7 mouse cellular contexts compared by ENCODE assay signal in the genomic region with DNA sequence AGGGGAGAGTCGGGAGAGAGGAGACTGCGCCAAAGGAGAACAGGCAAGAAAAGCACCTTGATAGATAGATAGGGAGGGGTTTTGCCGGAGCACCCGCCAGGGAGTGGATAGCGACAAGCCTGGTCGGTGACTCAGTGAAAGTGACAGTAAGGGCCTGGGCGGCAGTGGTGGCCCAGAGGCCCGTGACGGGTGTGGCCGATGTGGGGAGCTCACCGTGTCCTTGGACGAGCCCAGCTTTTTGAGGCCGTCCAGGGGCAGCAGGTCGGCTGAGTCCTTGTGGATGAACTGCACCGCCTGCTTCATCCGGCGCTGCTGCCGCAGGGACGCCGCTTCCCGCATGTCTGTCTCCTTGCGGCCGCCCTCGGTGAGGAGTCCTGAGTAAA. TPM values are rescaled to one million over a fixed set of nuclear protein-coding genes. Genes with fewer than 3 reads are reported as not detected.
DNase-seq lines count a peak whose midpoint lies in the region; ATAC-seq lines count a peak whose summit lies in the region.

No protein-coding gene starts in this region.

- H3K4me3 ChIP-seq in lung, embryonic 16.5 days (ENCODE audit: low read length) = peak overlapping the region; percentile 55
- peak overlapping the region; percentile 43 for H3K4me3 ChIP-seq in embryonic facial prominence, embryonic 11.5 days (ENCODE audit: low read depth, low read length)
- H3K4me3 ChIP-seq in hindbrain, embryonic 15.5 days = peak overlapping the region; percentile 68
- H3K4me3 ChIP-seq in midbrain, embryonic 12.5 days = peak overlapping the region; percentile 59

- peak overlapping the region; percentile 97 for H3K4me2 ChIP-seq in lung, embryonic 16.5 days (ENCODE audit: low read depth, low read length)
- peak overlapping the region; percentile 94 for H3K4me2 ChIP-seq in embryonic facial prominence, embryonic 11.5 days (ENCODE audit: low read depth, low read length)
- H3K4me2 ChIP-seq in hindbrain, embryonic 15.5 days = peak overlapping the region; percentile 96
- peak overlapping the region; percentile 99 for H3K4me2 ChIP-seq in midbrain, embryonic 12.5 days (replicated peaks)

- under 1% methylated on average over 24 of the region's 24 CpGs for WGBS in lung, embryonic 16.5 days
- whole genome bisulfite sequencing in embryonic facial prominence, embryonic 11.5 days = 2% methylated on average over 24 of the region's 24 CpGs
- WGBS in hindbrain, embryonic 15.5 days = under 1% methylated on average over 24 of the region's 24 CpGs
- WGBS in midbrain, embryonic 12.5 days = 4% methylated on average over 18 of the region's 24 CpGs

- no peaks in the 10 kb centered on the region for H3K36me3 ChIP-seq in lung, embryonic 16.5 days (ENCODE audit: control insufficient read depth, insufficient read depth, low read length)
- no peaks in the 10 kb centered on the region for H3K36me3 ChIP-seq in embryonic facial prominence, embryonic 11.5 days (replicated peaks; ENCODE audit: control insufficient read depth, insufficient read depth, low read depth, low read length)
- no peaks in the 10 kb centered on the region for H3K36me3 ChIP-seq in hindbrain, embryonic 15.5 days
- H3K36me3 ChIP-seq in midbrain, embryonic 12.5 days = no peaks in the 10 kb centered on the region

- no peak for DNase-seq in lung, postnatal 10 days
- DNase-seq in embryonic facial prominence, embryonic 11.5 days (ENCODE audit: low spot score) = no peak
- DNase-seq in thymus, postnatal 0 days (ENCODE audit: low spot score) = no peak
- no peak for DNase-seq in gastrocnemius, postnatal 14 days

- H3K27ac ChIP-seq in lung, embryonic 16.5 days (ENCODE audit: low read length) = no peak overlapping the region
- no peak overlapping the region for H3K27ac ChIP-seq in embryonic facial prominence, embryonic 11.5 days (replicated peaks; ENCODE audit: low read depth, low read length)
- H3K27ac ChIP-seq in hindbrain, embryonic 15.5 days (replicated peaks) = no peak overlapping the region
- no peak overlapping the region for H3K27ac ChIP-seq in midbrain, embryonic 12.5 days (replicated peaks)

- no peaks in the 10 kb centered on the region for H3K9me3 ChIP-seq in lung, embryonic 16.5 days (ENCODE audit: control insufficient read depth, low read length)
- H3K9me3 ChIP-seq in embryonic facial prominence, embryonic 11.5 days (replicated peaks; ENCODE audit: control insufficient read depth, low read length) = no peaks in the 10 kb centered on the region
- no peaks in the 10 kb centered on the region for H3K9me3 ChIP-seq in hindbrain, embryonic 15.5 days
- H3K9me3 ChIP-seq in midbrain, embryonic 12.5 days = no peaks in the 10 kb centered on the region

- H3K4me1 ChIP-seq in lung, embryonic 16.5 days (replicated peaks; ENCODE audit: control insufficient read depth, insufficient read depth, low read length) = peaks cover 9% of the 10 kb centered on the region; the same call in 1 of the 2 replicates
- peaks cover 2% of the 10 kb centered on the region for H3K4me1 ChIP-seq in embryonic facial prominence, embryonic 11.5 days (ENCODE audit: control insufficient read depth, insufficient read depth, low read length)
- H3K4me1 ChIP-seq in hindbrain, embryonic 15.5 days (replicated peaks) = peaks cover 19% of the 10 kb centered on the region
- H3K4me1 ChIP-seq in midbrain, embryonic 12.5 days = peaks cover 13% of the 10 kb centered on the region

- H3K27me3 ChIP-seq in lung, embryonic 16.5 days (ENCODE audit: control insufficient read depth, insufficient read depth, low read depth, low read length) = peaks cover 45% of the 10 kb centered on the region
- H3K27me3 ChIP-seq in embryonic facial prominence, embryonic 11.5 days (ENCODE audit: control insufficient read depth, insufficient read depth, low read length) = peaks cover 21% of the 10 kb centered on the region
- H3K27me3 ChIP-seq in hindbrain, embryonic 15.5 days = peaks cover 21% of the 10 kb centered on the region
- peaks cover 45% of the 10 kb centered on the region for H3K27me3 ChIP-seq in midbrain, embryonic 12.5 days

- H3K9ac ChIP-seq in lung, embryonic 16.5 days (ENCODE audit: low read length) = peak overlapping the region; percentile 54
- H3K9ac ChIP-seq in embryonic facial prominence, embryonic 11.5 days (replicated peaks; ENCODE audit: low read length) = no peak overlapping the region
- peak overlapping the region; percentile 58 for H3K9ac ChIP-seq in hindbrain, embryonic 15.5 days
- peak overlapping the region; percentile 64 for H3K9ac ChIP-seq in midbrain, embryonic 12.5 days (replicated peaks)

- intact Hi-C loops in gastrocnemius, postnatal 14 days (cut with DNase I; ENCODE audit: low total_unique reads) = no loop called here

- peak; percentile 66 for ATAC-seq in lung, embryonic 16.5 days (ENCODE audit: low read depth)
- peak; percentile 61 for ATAC-seq in embryonic facial prominence, embryonic 11.5 days (replicated peaks; ENCODE audit: insufficient number of reproducible peaks, low FRiP score, low TSS enrichment, low read depth)
- ATAC-seq in hindbrain, embryonic 15.5 days (ENCODE audit: low FRiP score, low read depth) = peak; percentile 71
- ATAC-seq in midbrain, embryonic 12.5 days (ENCODE audit: low FRiP score, low read depth) = peak; percentile 69

RNA-seq across cellular contexts. Expression of a gene that starts 0.7 kb away (rescaled TPM):
- polyA plus RNA-seq in lung, embryonic 16.5 days (2015; fragmentation: Nextera tagmentation; extraction: Ambion mirVana) = 0.34 and 0.55 TPM in 2 replicates
- polyA plus RNA-seq in embryonic facial prominence, embryonic 11.5 days (2014; fragmentation: Nextera tagmentation; extraction: Ambion mirVana) = 0.35 and 1.4 TPM in 2 replicates
- polyA plus RNA-seq in hindbrain, embryonic 15.5 days (2015; fragmentation: Nextera tagmentation; extraction: Ambion mirVana) = 11.9 and 13.4 TPM in 2 replicates
- polyA plus RNA-seq in midbrain, embryonic 12.5 days (2016; fragmentation: Nextera tagmentation; extraction: Ambion mirVana) = 1.8 and 1.9 TPM in 2 replicates
- polyA plus RNA-seq in thymus, postnatal 0 days (2015; fragmentation: Nextera tagmentation; extraction: Ambion mirVana) = 0.15 and 0.30 TPM in 2 replicates
- total RNA-seq in gastrocnemius, postnatal 14 days (2021) = under 1 TPM in 1 of 2 experiments, not detected in 1; 0.08 TPM

RNA-seq across cellular contexts. Expression of a gene that starts 28.4 kb away (rescaled TPM):
- polyA plus RNA-seq in lung, embryonic 16.5 days (2015; fragmentation: Nextera tagmentation; extraction: Ambion mirVana) = 66.8 and 71.4 TPM in 2 replicates
- 36.6 and 38.4 TPM in 2 replicates for polyA plus RNA-seq in embryonic facial prominence, embryonic 11.5 days (2014; fragmentation: Nextera tagmentation; extraction: Ambion mirVana)
- 124 and 126 TPM in 2 replicates for polyA plus RNA-seq in hindbrain, embryonic 15.5 days (2015; fragmentation: Nextera tagmentation; extraction: Ambion mirVana)
- polyA plus RNA-seq in midbrain, embryonic 12.5 days (2016; fragmentation: Nextera tagmentation; extraction: Ambion mirVana) = 62.3 and 64.5 TPM in 2 replicates
- 70.3 and 74.9 TPM in 2 replicates for polyA plus RNA-seq in thymus, postnatal 0 days (2015; fragmentation: Nextera tagmentation; extraction: Ambion mirVana)
- 10 to 100 TPM; 25.2 to 26.2 TPM for total RNA-seq in gastrocnemius, postnatal 14 days (2021)

RNA-seq across cellular contexts. Expression of a gene that starts 49.6 kb away (rescaled TPM):
- 0.60 TPM in 1 of 2 replicates, not detected in the other for polyA plus RNA-seq in lung, embryonic 16.5 days (2015; fragmentation: Nextera tagmentation; extraction: Ambion mirVana)
- not detected in 2 replicates for polyA plus RNA-seq in embryonic facial prominence, embryonic 11.5 days (2014; fragmentation: Nextera tagmentation; extraction: Ambion mirVana)
- 0.24 TPM in 1 of 2 replicates, not detected in the other for polyA plus RNA-seq in hindbrain, embryonic 15.5 days (2015; fragmentation: Nextera tagmentation; extraction: Ambion mirVana)
- not detected in 2 replicates for polyA plus RNA-seq in midbrain, embryonic 12.5 days (2016; fragmentation: Nextera tagmentation; extraction: Ambion mirVana)
- polyA plus RNA-seq in thymus, postnatal 0 days (2015; fragmentation: Nextera tagmentation; extraction: Ambion mirVana) = 0.19 and 0.21 TPM in 2 replicates
- not detected for total RNA-seq in gastrocnemius, postnatal 14 days (2021)

RNA-seq across cellular contexts. Expression of a gene that starts 57.4 kb away (rescaled TPM):
- polyA plus RNA-seq in lung, embryonic 16.5 days (2015; fragmentation: Nextera tagmentation; extraction: Ambion mirVana) = 8.9 and 10.1 TPM in 2 replicates
- polyA plus RNA-seq in embryonic facial prominence, embryonic 11.5 days (2014; fragmentation: Nextera tagmentation; extraction: Ambion mirVana) = not detected in 2 replicates
- polyA plus RNA-seq in hindbrain, embryonic 15.5 days (2015; fragmentation: Nextera tagmentation; extraction: Ambion mirVana) = 0.09 and 0.32 TPM in 2 replicates
- not detected in 2 replicates for polyA plus RNA-seq in midbrain, embryonic 12.5 days (2016; fragmentation: Nextera tagmentation; extraction: Ambion mirVana)
- polyA plus RNA-seq in thymus, postnatal 0 days (2015; fragmentation: Nextera tagmentation; extraction: Ambion mirVana) = 0.35 and 0.45 TPM in 2 replicates
- total RNA-seq in gastrocnemius, postnatal 14 days (2021) = not detected
